Mouse (Mus musculus) neural tube, embryonic 11.5 days (tissue): ENCODE data around the gene Sult1e1. TPM values are rescaled to one million over a fixed set of nuclear protein-coding genes. Genes with fewer than 3 reads are reported as not detected.

Source experiments
- ATAC-seq: fragments of 200-750 bp; cut with Nextera tagmentation; 2 replicates; pipeline ENCODE4 v1.8.0; 2017; ENCODE audit warnings: moderate number of reproducible peaks, mild to moderate bottlenecking, moderate TSS enrichment, moderate library complexity; ENCODE audit not compliant: insufficient read depth, low FRiP score, low TSS enrichment
- DNase-seq: peaks from one replicate; pipeline ENCODE4 v3.0.0-alpha.2; 2015; ENCODE audit warnings: low spot score
- H3K27ac ChIP-seq: fragments of 300-500 bp; sonication (generic); 2 replicates; pipeline ENCODE4 v1.5.1; 2014; ENCODE audit warnings: low read depth, mild to moderate bottlenecking, low read length
- H3K27me3 ChIP-seq: fragments of 300-500 bp; sonication (generic); 2 replicates; pipeline ENCODE4 v1.6.1; 2014; ENCODE audit warnings: mild to moderate bottlenecking, low read length, mixed read lengths; ENCODE audit not compliant: control insufficient read depth, insufficient read depth
- H3K36me3 ChIP-seq: fragments of 300-500 bp; sonication (generic); 2 replicates; pipeline ENCODE4 v1.6.1; 2014; ENCODE audit warnings: mild to moderate bottlenecking, low read length, moderate library complexity, mixed read lengths; ENCODE audit not compliant: control insufficient read depth, insufficient read depth
- H3K4me1 ChIP-seq: fragments of 300-500 bp; sonication (generic); 2 replicates; pipeline ENCODE4 v1.6.1; 2014; ENCODE audit warnings: low read length, mixed read lengths; ENCODE audit not compliant: control insufficient read depth, insufficient read depth
- H3K4me2 ChIP-seq: fragments of 300-500 bp; sonication (generic); 2 replicates; pipeline ENCODE4 v1.6.1; 2014; ENCODE audit warnings: low read depth, mild to moderate bottlenecking, moderate library complexity
- H3K4me3 ChIP-seq: fragments of 300-500 bp; sonication (generic); 2 replicates; pipeline ENCODE4 v1.5.1; 2014; ENCODE audit warnings: low read depth, low read length
- H3K9ac ChIP-seq: fragments of 300-500 bp; sonication (generic); 2 replicates; pipeline ENCODE4 v1.6.1; 2014; ENCODE audit warnings: mild to moderate bottlenecking, low read length
- H3K9me3 ChIP-seq: fragments of 300-500 bp; sonication (generic); 2 replicates; pipeline ENCODE4 v1.6.1; 2016; ENCODE audit warnings: low read length; ENCODE audit not compliant: control insufficient read depth
- WGBS: fragments of 180-500 bp; shearing (Covaris S2); extraction: QIAGEN DNeasy Blood & Tissue Kit; methylation state at CpG from one replicate; pipeline ENCODE4 v1.1.7; 2014; 5-methylcytosine and 5-hydroxymethylcytosine counted together
- polyA plus RNA-seq: library from polyadenylated mRNA; unstranded; fragments of >200 nt; fragmentation: Nextera tagmentation; extraction: Ambion mirVana; gene quantifications from 2 replicates; pipeline ENCODE4 v1.2.1, GENCODE M21; 2014

Sult1e1 gene
- polyA plus RNA-seq, 1 experiment from 2014 or later: not detected

- H3K4me2 ChIP-seq: no peak overlapping the region
- H3K9me3 ChIP-seq: no peaks in the 10 kb centered on the region
- no peaks in the 10 kb centered on the region for H3K4me1 ChIP-seq
- DNase-seq (no peak), ATAC-seq (no peak)
- H3K27me3 ChIP-seq: no peaks in the 10 kb centered on the region
- no peak overlapping the region for H3K4me3 ChIP-seq
- H3K36me3 ChIP-seq: no peaks in the 10 kb centered on the region
- H3K9ac ChIP-seq: no peak overlapping the region
- H3K27ac ChIP-seq: no peak overlapping the region
- WGBS: 68% methylated on average over 5 of the region's 5 CpGs
Observed at GRCm38 (mm10) chr5:87573490-87573889, 17.9 kb downstream of the Sult1e1 start.

GRCm38 (mm10) chr5:87572781-87573180 is 18.6 kb downstream of the Sult1e1 start:
- ATAC-seq: no peak
- WGBS: 85% methylated on average over 6 of the region's 6 CpGs

GRCm38 (mm10) chr5:87568845-87569244 is 22.5 kb downstream of the Sult1e1 start, which contains the start of gene Sult1d1:
Gene Sult1d1 (minus strand): TSS chr5:87569027.
- Histone ChIP-seq H3K9ac (no peak within 1 kb of the TSS), H3K4me1 (no peaks in the 10 kb centered on the region), H3K27ac (no peak within 1 kb of the TSS), H3K36me3 (no peaks in the 10 kb centered on the region), H3K4me2 (no peak within 1 kb of the TSS), H3K4me3 (no peak within 1 kb of the TSS), H3K9me3 (no peaks in the 10 kb centered on the region), H3K27me3 (no peaks in the 10 kb centered on the region)
- 75% methylated on average over 5 of the region's 5 CpGs for WGBS
- no peak for DNase-seq
- no peak for ATAC-seq

More at GRCm38 (mm10) chr5:87572781-87573180, 18.6 kb downstream of the Sult1e1 start:
- no peaks in the 10 kb centered on the region for H3K27me3 ChIP-seq
- H3K9ac ChIP-seq: no peak overlapping the region
- H3K9me3 ChIP-seq: no peaks in the 10 kb centered on the region
- H3K36me3 ChIP-seq: no peaks in the 10 kb centered on the region
- no peaks in the 10 kb centered on the region for H3K4me1 ChIP-seq
- H3K27ac ChIP-seq: no peak overlapping the region
- H3K4me2 ChIP-seq: no peak overlapping the region
- no peak overlapping the region for H3K4me3 ChIP-seq
- DNase-seq: no peak

- Histone ChIP-seq H3K4me2 (no peak overlapping the region), H3K4me3 (no peak overlapping the region), H3K27ac (no peak overlapping the region), H3K9ac (no peak overlapping the region), H3K27me3 (no peaks in the 10 kb centered on the region), H3K4me1 (no peaks in the 10 kb centered on the region), H3K9me3 (no peaks in the 10 kb centered on the region), H3K36me3 (no peaks in the 10 kb centered on the region)
- DNase-seq (no peak), ATAC-seq (no peak)
- WGBS: 80% methylated on average over 1 of the region's 1 CpGs
Observed at GRCm38 (mm10) chr5:87567306-87567705, 24.1 kb downstream of the Sult1e1 start.

GRCm38 (mm10) chr5:87562966-87563365 is 28.4 kb downstream of the Sult1e1 start:
- no peak overlapping the region for H3K4me2 ChIP-seq
- no peak overlapping the region for H3K9ac ChIP-seq
- no peak overlapping the region for H3K27ac ChIP-seq
- DNase-seq (no peak), ATAC-seq (no peak)
- no peak overlapping the region for H3K4me3 ChIP-seq
- H3K4me1 ChIP-seq: no peaks in the 10 kb centered on the region
- H3K36me3 ChIP-seq: no peaks in the 10 kb centered on the region
- H3K9me3 ChIP-seq: no peaks in the 10 kb centered on the region
- H3K27me3 ChIP-seq: no peaks in the 10 kb centered on the region

GRCm38 (mm10) chr5:87562526-87562925 is 28.9 kb downstream of the Sult1e1 start:
- no peak overlapping the region for H3K9ac ChIP-seq
- no peaks in the 10 kb centered on the region for H3K36me3 ChIP-seq
- 84% methylated on average over 4 of the region's 4 CpGs for WGBS
- no peak overlapping the region for H3K27ac ChIP-seq
- no peaks in the 10 kb centered on the region for H3K27me3 ChIP-seq
- no peaks in the 10 kb centered on the region for H3K4me1 ChIP-seq
- H3K4me2 ChIP-seq: no peak overlapping the region
- H3K9me3 ChIP-seq: no peaks in the 10 kb centered on the region
- DNase-seq (no peak), ATAC-seq (no peak)
- no peak overlapping the region for H3K4me3 ChIP-seq

GRCm38 (mm10) chr5:87560145-87560544 is 31.2 kb downstream of the Sult1e1 start:
- H3K9me3 ChIP-seq: no peaks in the 10 kb centered on the region
- no peak overlapping the region for H3K9ac ChIP-seq
- no peak overlapping the region for H3K4me2 ChIP-seq
- no peaks in the 10 kb centered on the region for H3K27me3 ChIP-seq
- no peaks in the 10 kb centered on the region for H3K36me3 ChIP-seq
- no peaks in the 10 kb centered on the region for H3K4me1 ChIP-seq
- 84% methylated on average over 5 of the region's 5 CpGs for WGBS
- ATAC-seq (no peak), DNase-seq (peak; percentile 10)
- H3K4me3 ChIP-seq: no peak overlapping the region
- no peak overlapping the region for H3K27ac ChIP-seq

- no peak overlapping the region for H3K27ac ChIP-seq
- DNase-seq (no peak), ATAC-seq (no peak)
- no peaks in the 10 kb centered on the region for H3K36me3 ChIP-seq
- no peaks in the 10 kb centered on the region for H3K9me3 ChIP-seq
- no peak overlapping the region for H3K9ac ChIP-seq
- H3K27me3 ChIP-seq: no peaks in the 10 kb centered on the region
- H3K4me1 ChIP-seq: no peaks in the 10 kb centered on the region
- H3K4me2 ChIP-seq: no peak overlapping the region
- H3K4me3 ChIP-seq: no peak overlapping the region
- 38% methylated on average over 1 of the region's 1 CpGs for WGBS
Observed at GRCm38 (mm10) chr5:87550935-87551334, 40.5 kb downstream of the Sult1e1 start.

GRCm38 (mm10) chr5:87538111-87538510 is 53.3 kb downstream of the Sult1e1 start, which contains the start of gene Sult1b1:
Gene Sult1b1 (minus strand): TSS chr5:87538195.
- no peaks in the 10 kb centered on the region for H3K27me3 ChIP-seq
- no peak within 1 kb of the TSS for H3K4me3 ChIP-seq
- H3K27ac ChIP-seq: no peak within 1 kb of the TSS
- no peaks in the 10 kb centered on the region for H3K36me3 ChIP-seq
- 93% methylated on average over 2 of the region's 2 CpGs for WGBS
- DNase-seq (no peak), ATAC-seq (no peak)
- no peaks in the 10 kb centered on the region for H3K9me3 ChIP-seq
- no peaks in the 10 kb centered on the region for H3K4me1 ChIP-seq
- no peak within 1 kb of the TSS for H3K9ac ChIP-seq
- no peak within 1 kb of the TSS for H3K4me2 ChIP-seq
